Mouse (Mus musculus) ES-E14 (cell line): ENCODE results near the gene BC024978.
A peak's percentile ranks its signal among the peaks of the same experiment; 100 is the strongest.

Experiments
- HCFC1 ChIP-seq: IDR thresholded peaks from 2 replicates; pipeline ENCODE4 v1.6.1; 2012; ENCODE audit warnings: low read length, inconsistent platforms, borderline replicate concordance; ENCODE audit not compliant: insufficient read depth
- MAFK ChIP-seq: IDR thresholded peaks from 2 replicates; pipeline ENCODE4 v1.6.1; 2014; ENCODE audit warnings: mild to moderate bottlenecking, low read depth, low read length, inconsistent platforms; ENCODE audit not compliant: insufficient read depth
- ZNF384 ChIP-seq: IDR thresholded peaks from 2 replicates; pipeline ENCODE4 v1.6.1; 2012; ENCODE audit warnings: low read depth, low read length, inconsistent platforms

DNA sequence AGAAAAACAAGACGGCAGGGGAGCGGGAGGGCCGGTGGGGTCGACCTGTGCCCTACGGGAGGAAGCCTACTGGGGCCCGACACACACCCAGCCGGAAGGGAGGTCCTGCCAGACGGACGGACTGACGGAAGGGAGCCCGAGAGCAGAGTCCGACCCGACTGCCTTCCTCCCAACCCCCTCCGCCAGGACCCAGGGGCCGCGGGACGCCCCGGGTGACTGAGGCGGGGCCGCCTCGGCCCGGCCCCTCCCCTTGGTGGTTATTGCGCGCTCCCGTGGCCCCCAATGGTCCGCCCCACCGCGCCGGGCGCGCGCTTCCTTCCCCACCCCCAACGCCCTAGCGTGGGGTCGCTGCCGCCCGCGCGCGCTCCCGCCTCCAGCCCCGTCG is 29.4 kb upstream of the BC024978 start:
- TF ChIP-seq ZNF384 (no peak), HCFC1 (peak; percentile 70; the same call in 1 of the 2 replicates), MAFK (no peak)
